Mouse (Mus musculus) CD4-positive helper T cell, adult 2 months (primary cell): ENCODE results near the gene Galntl6.

ENCODE experiments used
- DNase-seq: peaks from one replicate; pipeline ENCODE4 v3.0.0-alpha.2; 2012; ENCODE audit warnings: low read depth, missing footprints, low spot score

Galntl6 gene

DNA sequence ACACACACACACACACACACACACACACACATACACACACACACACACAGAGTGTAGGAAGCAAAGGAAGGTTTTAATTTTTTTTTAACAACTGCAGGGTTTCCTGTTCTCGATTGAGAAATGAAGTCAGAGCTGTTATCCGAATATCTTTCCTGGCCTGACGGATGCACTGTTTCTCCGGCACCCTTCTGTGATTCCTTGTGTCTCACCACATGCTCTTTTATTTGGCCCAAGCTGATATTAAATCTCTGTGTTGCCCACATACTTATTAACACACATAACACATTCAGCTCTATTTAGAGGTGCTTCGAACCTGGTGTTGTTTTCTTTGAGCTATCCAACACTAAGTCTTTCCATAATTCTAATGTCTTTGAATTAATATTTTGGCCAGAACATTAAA, 1069.0 kb downstream of the Galntl6 start:
- no peak for DNase-seq

DNA sequence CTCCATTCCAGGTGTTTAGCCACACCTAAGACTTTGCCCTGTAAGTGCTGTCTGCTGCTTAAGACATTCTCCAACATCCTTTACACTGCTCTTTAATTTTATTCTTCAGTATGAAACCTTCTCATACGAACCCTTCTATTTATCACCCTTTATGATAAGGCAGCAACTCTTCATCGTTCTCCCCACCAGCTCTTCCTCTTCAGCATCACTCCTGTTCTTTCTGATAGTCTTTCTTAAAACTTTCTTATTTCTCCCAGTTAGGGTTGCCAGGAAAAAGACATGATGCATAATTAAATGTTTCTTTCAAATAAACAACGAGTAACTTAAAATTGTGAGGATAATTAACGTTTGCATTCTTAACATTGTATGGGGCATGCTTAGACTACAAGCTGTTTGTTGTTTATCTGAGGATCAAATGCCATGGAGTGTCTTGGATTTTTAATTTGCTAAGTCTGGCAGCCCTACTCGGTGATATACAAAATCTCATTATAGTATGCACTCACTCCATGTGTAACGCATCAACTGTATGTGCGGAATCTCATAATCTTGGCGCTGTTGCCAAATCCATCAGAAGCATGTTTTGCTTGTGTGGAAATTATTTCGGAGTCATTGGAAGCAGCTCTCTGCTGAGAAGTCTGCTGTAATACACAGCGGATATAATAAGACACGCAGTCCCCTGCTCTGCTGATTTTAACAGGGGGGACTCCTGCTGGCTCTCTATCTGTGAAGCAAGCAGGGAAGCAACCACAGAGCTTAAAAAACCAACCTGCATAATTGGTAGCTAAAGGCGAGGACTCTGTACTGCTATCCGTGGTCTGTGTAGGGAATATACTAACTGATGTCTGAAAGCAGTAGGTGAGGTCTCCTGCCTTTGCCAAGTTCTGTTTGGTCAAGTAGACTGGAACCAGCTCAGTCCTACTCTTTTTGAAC, 1069.7 kb downstream of the Galntl6 start:
- DNase-seq, result no peak

DNA sequence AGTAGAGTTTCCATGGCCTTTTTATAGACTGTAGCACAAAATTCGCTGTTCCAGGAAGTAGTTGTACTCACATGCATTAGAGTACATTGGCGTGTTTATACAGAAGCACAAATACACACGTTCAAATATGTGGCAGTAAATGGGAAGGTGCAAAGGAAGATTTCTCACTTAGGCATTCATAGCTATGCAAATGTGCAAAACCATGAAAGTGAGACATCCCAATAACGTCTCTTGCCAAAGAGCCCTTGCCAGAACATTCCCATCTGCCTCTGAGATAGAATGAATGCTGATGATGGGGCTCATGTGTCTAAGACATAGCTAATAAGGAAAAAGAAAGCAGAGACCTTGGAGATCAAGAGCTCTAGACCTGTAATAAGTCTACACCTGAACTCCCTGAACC, 1071.0 kb downstream of the Galntl6 start:
- DNase-seq, result no peak

DNA sequence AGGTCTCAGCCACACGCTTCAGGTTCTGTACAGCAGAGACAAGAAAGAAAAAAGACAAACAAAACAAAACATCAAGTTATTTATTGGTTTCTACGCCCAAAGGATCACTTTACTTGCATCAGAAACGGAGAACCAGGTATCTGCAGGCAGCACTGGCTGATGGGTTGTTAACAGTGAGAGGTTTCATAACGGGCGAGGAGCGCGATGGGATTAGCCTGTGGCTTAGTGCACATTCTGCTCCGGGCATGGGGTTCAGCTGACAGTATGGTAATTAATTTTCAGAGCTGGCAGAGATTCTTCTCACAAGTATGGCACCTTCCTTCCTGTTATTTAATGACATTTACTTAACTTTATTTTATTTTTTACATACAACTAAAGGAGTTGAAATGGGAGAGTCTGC, 1075.1 kb downstream of the Galntl6 start:
- DNase-seq, result no peak

DNA sequence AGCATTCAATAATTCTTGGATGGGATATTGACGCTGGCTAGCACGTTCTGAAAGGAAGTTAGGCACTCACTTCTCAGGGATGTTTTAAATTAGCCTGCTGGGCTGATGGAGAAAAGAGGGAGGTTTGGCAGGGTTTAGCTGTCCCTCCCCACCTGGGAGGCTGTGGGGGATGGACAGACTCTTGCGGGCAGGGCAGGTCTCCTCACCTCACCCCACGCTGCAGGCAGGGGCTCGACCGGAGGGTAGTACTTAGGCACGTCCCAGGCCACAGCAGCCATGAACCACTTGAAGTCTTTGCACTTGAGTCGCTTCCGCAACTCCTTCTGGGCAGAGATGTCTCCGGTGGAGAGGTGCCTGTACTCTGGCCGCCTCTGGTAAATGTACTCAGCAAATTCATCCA, 1075.5 kb downstream of the Galntl6 start:
- no peak for DNase-seq

DNA sequence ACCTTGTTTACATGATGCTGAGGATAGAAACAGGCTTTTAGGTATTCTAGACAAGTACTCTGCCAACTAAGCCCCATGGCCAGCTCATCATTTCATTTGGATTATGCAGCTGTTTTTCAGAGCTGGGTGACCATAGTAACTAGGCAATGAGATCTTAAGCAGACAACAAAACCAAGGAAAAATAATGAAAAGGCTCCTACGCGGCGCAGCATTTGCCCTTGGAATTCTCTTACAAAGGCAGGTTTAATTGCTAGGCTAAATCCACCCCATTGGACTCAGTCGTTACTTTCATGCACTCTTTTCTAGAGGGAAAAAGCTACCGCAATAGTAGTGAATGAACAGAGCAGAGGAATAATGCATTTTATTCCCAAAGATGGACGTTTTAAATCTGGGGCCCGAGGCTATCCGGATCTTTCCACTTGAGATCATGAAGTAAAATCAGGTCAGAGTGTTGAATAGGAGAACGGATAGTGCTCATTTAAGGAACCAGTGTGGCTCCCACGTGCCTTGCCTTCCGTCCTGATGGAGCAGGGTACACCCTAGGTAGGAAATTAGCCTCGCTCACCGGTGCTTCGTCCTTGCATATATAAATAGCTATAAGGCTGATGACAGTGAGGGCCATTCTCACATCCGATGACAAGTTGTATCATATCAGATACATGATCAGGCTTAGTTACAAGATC, 1076.1 kb downstream of the Galntl6 start:
- DNase-seq, result no peak

DNA sequence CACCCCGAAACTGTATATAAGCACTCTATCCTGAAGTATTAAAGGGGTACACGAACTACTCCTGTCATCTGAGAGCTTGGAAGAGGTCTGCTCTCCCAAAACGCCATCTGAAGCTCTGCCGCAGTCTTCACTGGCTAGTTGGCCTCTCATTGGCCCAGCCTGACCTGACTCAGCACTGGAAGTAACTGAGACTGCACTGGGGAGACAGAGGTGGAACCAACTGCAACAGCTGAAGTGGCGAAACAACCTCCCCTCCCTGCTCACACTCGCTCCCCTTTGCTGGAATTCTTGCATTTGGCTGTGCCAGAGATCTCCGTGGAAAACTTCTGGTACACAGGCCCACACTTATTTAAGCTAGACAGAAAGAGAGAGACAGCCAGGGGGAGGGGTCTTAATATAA, 1089.3 kb downstream of the Galntl6 start:
- DNase-seq, result no peak

DNA sequence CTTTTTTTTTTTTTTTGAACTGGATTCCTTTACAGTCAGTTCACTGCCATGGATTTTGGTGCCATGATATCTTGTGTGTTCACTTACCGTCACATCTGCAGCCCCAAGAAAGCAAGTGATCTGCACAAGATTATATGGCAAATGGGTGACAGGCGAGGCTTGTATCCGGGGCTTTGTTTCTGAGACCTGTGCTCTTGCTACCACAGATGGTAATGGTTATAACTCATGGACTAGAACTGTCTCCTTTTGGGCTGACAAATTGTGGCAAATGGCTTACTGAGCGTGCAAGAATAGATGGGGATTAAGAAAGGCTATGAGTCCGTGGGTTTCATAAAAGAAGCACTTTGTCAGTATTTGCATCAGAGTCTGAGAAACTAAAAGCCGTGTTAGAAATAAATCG, 1096.4 kb downstream of the Galntl6 start:
- no peak for DNase-seq

DNA sequence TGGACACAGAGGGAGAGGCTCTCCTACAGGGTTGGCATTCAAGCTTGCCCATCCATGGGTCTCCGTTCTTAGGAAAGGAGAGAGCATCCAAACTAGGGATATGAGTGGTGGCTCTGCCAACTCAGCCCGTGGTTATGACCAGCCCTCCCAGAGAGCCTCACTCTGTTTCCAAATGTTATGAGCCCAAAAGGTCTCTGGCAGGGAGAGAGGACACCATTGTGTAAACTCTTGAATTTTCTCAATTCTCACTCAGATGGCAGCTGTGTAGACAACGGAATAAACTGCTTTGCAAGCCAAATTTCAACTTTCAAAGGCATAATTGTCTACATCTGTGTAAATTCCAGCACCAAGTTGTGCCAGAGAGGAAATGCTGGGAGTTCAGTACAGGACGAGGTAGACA, 1105.4 kb downstream of the Galntl6 start:
- DNase-seq, result no peak

DNA sequence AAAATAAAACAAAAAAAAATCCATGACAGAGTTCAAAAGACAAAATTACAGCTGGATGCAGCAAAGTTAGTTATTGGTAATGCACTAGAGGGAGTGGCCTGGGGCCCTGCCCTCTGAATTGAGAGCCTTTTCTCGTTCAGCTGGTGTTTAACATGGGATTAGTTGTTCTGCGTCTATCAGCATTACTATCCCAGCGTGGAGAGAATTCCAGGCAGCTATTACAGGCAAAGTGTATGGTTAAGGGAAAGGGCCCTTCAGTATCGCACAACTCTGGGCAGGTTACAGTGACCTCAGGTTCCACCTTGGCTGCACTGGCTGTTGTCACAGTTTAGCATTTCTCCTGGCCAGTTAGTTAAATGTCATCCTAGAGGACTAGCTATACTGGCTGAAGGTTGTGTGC, 1107.3 kb downstream of the Galntl6 start:
- no peak for DNase-seq

DNA sequence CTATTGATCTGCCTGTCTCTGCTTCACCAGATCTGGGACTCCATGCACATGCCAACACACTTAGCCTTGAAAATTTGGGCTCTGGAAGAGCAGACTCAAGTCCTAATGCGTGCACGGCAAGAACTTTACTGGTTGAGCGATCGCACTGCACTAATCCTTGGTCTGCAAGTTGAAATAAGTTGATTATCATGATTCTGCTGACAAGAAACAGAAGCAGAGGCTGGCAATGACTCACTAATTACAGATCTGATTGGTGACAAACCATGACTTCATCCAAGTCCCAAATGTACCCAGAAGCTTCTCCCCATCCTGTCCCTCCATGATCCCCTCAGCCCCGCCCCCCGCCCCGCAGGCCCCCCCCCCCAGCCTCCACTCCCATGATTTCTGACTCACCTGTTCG, 1108.6 kb downstream of the Galntl6 start:
- no peak for DNase-seq

DNA sequence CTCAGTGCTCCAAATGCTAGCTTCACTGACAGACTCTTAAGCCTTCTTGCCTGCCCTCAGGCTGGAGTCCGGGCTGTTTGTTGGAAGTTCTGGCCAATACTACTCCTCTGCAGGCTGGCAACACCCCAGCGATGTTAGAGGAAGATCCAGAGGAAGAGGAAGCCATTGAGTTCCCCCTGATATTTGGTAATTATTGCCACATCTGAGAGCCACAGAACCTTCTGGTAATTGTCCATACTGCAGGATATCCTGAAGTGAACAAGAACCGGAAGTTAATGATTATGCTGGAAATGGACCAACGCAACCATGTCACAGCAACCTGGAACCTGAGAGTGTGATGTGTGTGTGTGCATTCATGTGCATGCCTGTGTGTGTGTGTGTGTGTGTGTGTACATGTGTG, 1111.2 kb downstream of the Galntl6 start:
- DNase-seq, result peak; percentile 16

DNA sequence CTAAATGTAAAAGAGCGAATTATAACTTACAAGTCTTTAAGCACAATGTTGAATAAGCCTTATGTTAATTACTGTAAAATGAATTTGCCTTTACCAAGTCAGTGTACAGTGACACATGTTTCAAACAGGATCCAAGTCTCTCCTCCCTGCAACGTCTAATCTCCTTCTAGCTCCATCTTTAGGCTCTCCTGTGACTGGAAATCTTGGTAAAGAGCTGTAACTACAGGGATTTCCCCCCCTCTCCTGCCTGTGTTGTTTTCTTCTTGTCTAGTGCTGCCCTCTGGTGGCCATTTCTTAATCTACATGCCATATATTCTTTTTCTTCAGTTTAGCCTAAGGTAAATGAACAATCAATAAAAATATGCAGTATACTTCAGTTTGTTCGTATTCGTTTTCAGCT, 1112.1 kb downstream of the Galntl6 start:
- DNase-seq, result peak; percentile 86

DNA sequence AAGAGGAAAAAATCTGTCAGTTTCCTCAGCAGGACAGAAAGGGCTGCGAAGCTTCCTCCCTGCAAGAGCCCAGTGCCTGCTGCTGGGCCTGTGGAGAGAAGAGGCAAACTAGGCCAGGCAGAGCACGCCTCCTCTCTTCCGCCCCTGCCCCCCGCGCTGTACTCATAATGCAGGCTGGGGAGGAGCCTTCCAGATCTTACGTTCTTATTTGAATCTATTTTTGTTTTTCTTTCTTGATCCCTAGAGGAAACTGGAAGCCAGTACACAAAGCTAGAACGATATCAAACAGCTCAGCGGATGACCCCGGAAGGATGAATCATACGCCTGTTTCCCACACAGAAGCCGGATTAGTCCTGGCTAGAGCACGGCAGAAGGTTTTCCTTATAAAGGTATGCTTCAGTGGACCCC, 1112.6 kb downstream of the Galntl6 start:
- peak; percentile 68 for DNase-seq

DNA sequence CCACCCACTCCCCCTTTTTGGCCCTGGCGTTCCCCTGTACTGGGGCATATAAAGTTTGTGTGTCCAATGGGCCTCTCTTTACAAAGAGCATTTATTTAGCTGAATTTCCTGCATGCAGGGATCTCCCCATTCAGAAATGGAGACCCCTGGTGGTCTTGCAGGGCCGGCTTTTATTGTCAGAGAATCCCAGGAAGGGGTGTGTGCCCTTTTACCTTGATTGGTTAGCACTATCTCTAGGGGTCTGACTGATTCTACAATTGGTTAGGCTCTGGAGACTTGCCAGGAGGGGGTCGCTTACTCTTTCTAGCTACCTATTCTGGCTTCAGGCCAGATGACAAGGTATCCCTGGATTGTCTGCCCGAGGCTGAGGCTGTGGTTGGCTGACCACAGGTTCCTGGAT, 1119.0 kb downstream of the Galntl6 start:
- no peak for DNase-seq

DNA sequence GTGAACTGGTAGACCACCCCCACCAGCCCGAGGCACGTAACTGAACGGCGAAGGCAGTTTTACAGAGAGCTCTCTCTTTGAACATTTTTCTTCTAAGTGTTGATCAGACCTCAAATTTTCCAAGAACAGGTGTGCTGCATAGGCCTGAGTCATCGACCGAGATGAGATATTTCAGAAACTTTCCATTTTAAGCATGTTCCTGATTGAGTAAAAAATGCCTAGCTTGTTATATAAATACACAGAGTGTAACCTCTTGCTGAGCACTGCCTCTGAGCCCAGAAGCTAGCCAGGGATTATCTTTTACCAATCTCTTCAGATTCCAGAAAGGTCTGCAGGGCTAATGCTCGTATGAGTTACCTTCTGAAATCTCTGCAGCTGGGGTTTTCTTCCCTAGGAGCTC, 1120.2 kb downstream of the Galntl6 start:
- DNase-seq, result no peak

DNA sequence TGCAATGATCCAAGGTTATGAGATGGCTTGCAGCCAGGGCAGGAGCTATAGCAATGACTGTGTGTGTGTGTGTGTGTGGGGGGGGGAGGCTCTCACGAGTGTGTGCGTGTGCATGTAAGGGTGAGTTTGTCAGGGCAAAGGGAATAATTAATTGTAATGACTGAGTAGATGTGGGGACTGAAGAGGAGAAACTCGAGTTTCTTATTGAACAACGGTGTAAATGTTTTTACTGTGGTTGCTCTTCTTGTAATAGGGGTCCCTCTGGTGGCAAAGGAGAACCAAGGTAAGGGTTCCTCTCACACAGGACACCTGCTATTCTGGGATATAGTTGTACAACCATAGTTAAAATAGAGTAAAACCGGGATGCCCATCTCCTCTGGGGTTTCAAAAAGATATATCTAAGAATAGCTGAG, 1121.1 kb downstream of the Galntl6 start:
- DNase-seq, result peak; percentile 41

DNA sequence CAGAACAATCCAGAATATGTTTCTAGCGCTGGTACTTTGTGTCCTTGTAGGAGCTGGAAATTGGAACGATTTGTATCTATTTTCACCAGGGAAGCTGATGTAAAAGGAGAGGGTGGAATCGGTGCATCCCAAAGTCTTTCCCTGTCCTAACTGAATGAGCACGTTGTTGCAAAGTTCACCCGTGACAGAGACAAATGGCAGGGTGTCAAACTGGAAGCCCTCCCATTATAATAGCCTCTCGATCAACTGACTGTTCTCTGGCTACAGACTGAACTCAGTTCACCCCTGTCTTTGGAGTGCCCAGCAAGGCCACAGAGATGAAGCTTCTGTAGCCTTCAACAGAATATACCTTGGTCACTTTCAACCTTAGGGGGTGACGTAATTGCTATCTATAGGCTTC, 1132.9 kb downstream of the Galntl6 start:
- no peak for DNase-seq

DNA sequence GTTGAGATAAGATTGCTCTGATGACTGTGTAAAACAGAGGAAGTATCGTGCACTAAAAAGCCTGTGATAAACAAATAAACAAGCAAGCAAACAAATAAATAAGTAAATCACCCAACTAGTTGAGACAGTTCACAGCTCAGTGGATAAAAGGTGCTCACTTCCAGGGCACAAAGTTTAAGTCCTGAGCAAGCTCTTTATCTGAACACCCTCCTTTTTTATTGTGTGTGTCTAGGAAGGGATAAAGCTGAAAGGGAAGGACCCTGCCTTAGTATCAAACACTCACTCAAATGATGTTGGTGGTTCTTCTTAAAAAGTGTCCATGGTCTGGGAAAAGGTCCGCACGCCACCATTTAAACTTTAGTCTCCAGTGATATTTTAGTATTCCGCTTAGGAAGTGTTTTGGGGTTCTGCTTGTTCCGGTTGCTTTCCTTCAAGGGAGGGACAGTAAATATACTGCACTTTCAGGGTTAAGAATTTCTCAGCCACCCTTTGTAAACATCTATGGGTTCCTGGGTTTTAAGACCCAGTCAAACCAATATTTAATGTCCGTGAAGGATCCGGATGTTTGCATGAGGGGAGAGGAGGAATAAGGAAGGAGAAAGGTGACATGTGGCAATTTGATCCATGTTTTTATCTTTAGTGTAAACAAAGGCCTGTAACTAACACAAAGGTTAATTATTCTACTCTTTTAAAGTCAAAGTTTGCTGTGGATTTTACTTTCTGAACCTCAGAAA, 1134.3 kb downstream of the Galntl6 start:
- no peak for DNase-seq

DNA sequence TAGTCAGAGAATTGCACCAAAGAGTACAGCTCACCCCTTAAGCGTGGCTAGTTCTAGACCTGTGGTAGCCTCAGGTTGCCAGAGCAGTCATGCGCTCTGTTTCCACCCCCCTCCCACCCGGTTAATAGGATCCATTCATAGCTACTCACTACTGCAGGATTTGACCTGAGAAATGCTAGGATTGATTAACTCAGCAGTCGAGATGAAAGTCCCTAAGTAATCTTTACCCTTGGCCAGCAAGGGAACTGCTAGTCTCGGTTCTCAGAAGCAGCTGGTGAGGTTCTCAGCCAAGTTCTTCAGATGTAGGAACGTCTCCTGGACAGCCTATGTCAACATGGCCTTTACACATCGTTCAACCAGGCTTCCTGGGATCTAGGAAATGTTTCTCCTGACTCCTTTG, 1135.7 kb downstream of the Galntl6 start:
- DNase-seq, result no peak

DNA sequence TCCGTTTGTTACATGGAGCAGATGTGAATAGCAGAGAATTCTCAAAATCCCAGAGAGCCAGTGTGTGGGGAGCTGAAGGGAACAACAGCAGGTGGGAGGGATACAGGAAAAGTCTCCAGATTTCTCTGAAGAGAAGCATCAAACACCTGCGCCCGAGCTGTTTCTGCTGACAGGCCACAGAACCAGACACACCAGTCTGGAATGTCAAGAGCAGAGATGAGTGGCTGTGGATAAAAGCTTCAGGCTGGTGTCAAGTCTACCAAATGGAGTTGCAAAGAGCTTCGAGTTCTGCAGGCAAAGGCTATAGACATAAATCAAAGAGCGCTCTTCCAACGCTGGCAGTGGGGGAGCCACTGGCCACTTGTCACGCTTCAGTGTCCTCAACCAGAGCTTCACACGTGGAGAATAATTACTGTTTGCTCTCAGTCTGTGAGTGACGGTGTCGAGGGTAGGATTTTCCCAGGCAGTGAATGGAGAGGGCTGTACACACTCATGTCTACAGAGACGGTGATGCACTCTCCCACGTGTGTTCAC, 1139.6 kb downstream of the Galntl6 start:
- DNase-seq, result no peak

DNA sequence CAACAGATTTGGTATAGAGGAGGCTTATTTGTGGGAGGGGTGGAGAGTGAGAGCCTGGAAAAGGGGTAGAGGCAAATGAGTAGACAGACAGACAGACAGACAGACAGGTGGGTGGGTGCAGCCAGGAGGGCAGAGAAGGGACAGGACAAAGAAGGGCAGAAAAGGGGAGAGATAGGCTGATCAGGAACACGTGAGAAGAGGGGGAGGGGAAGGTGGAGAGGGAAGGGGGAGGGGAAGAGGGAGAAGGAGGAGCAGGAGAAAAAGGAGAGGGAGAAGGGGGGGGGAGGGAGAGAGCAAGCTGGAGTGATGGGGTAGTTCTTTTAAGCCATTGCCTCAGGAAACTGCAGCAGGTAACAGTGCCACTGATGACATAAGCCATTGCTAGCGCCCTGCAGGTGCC, 1144.9 kb downstream of the Galntl6 start:
- no peak for DNase-seq
